Mouse (Mus musculus) bone marrow macrophage, adult 2 months (primary cell): ENCODE data around the gene Ggt5.

Source experiments
- CTCF ChIP-seq: IDR thresholded peaks from 2 replicates; pipeline ENCODE4 v1.5.1; 2012; ENCODE audit warnings: low read depth, mild to moderate bottlenecking, low read length, moderate library complexity
- POLR2A ChIP-seq: IDR thresholded peaks from 2 replicates; pipeline ENCODE4 v1.6.1; 2012; ENCODE audit warnings: mild to moderate bottlenecking, low read depth, low read length, borderline replicate concordance

GRCm38 (mm10) chr10:75637711-75638110 is 48.6 kb downstream of the Ggt5 start:
- TF ChIP-seq CTCF (no peak), POLR2A (no peak)
